Mouse (Mus musculus) limb, embryonic 13.5 days (tissue): ENCODE measurements around the gene Racgap1. TPM values are rescaled to one million over a fixed set of nuclear protein-coding genes. Genes with fewer than 3 reads are reported as not detected.

ENCODE experiments used
- ATAC-seq: fragments of 200-750 bp; cut with Nextera tagmentation; 2 replicates; pipeline ENCODE4 v1.8.0; 2017; ENCODE audit warnings: low read depth, moderate number of reproducible peaks, moderate TSS enrichment; ENCODE audit not compliant: low FRiP score
- H3K27ac ChIP-seq: fragments of 300-500 bp; sonication (generic); 2 replicates; pipeline ENCODE4 v1.5.1; 2015; ENCODE audit warnings: inconsistent platforms, mild to moderate bottlenecking, moderate library complexity
- H3K27me3 ChIP-seq: fragments of 300-500 bp; sonication (generic); 2 replicates; pipeline ENCODE4 v1.6.1; 2015; ENCODE audit warnings: mild to moderate bottlenecking, inconsistent platforms
- H3K36me3 ChIP-seq: fragments of 300-500 bp; sonication (generic); 2 replicates; pipeline ENCODE4 v1.6.1; 2015; ENCODE audit warnings: inconsistent platforms, mild to moderate bottlenecking, moderate library complexity
- H3K4me1 ChIP-seq: fragments of 300-500 bp; sonication (generic); 2 replicates; pipeline ENCODE4 v1.6.1; 2015; ENCODE audit warnings: inconsistent platforms
- H3K4me2 ChIP-seq: fragments of 300-500 bp; sonication (generic); replicated peaks from 2 replicates; pipeline ENCODE4 v1.6.1; 2015; ENCODE audit warnings: inconsistent platforms, mild to moderate bottlenecking, moderate library complexity
- H3K4me3 ChIP-seq: fragments of 300-500 bp; sonication (generic); 2 replicates; pipeline ENCODE4 v1.5.1; 2015; ENCODE audit warnings: moderate library complexity, mild to moderate bottlenecking, inconsistent platforms
- H3K9ac ChIP-seq: fragments of 300-500 bp; sonication (generic); 2 replicates; pipeline ENCODE4 v1.6.1; 2015; ENCODE audit warnings: mild to moderate bottlenecking, inconsistent platforms
- H3K9me3 ChIP-seq: fragments of 300-500 bp; sonication (generic); 2 replicates; pipeline ENCODE4 v1.6.1; 2016; ENCODE audit warnings: inconsistent platforms
- WGBS: fragments of 180-500 bp; shearing (Covaris S2); methylation state at CpG from one replicate; pipeline ENCODE4 v1.1.7; 2015; 5-methylcytosine and 5-hydroxymethylcytosine counted together
- polyA plus RNA-seq: library from polyadenylated mRNA; unstranded; fragments of >200 nt; fragmentation: Nextera tagmentation; extraction: Ambion mirVana; gene quantifications from 2 replicates; pipeline ENCODE4 v1.2.1, GENCODE M21; 2015

Racgap1 gene
- polyA plus RNA-seq, 1 experiment from 2014 or later = 121 TPM

DNA sequence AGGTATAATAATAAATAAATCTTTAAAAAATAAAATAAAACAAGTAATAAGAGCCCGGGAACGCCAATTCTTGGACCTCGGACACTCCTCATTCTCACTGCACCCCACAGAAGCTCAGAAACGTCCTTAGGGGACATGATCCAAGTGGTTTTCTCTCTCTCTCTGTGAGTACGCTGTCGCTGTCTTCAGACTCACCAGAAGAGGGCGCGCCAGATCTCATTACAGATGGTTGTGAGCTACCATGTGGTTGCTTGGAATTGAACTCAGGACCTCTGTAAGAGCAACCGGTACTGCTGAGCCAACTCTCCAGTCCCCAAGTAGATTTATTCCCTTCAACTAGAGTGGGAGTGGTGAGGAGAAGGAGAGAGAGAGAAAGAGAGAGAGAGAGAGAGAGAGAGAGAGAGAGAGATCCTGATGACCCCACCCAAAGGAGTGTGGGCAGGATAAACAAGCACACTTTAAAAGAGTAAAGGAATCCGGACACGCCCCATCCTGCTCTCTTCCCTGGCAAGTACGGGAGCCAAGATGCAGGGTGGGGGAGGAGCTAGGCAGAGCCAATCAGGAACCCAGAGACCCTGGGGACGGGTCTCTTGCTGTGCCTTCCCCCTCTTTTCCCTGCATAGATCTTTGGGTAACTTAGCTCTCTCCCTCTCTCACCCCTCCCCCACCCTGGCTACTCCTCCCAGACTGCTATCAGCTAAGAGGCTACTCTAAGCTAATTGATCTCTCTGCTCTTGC is 26.8 kb upstream of the Racgap1 start:
- Histone ChIP-seq H3K4me2 (no peak overlapping the region), H3K27ac (no peak overlapping the region), H3K27me3 (peaks cover 12% of the 10 kb centered on the region), H3K9ac (no peak overlapping the region), H3K36me3 (no peaks in the 10 kb centered on the region), H3K9me3 (no peaks in the 10 kb centered on the region), H3K4me3 (no peak overlapping the region), H3K4me1 (peaks cover 9% of the 10 kb centered on the region; the same call in 1 of the 2 replicates)
- WGBS = 10% methylated on average over 13 of the region's 13 CpGs
- ATAC-seq = no peak

- H3K9me3 ChIP-seq = no peaks in the 10 kb centered on the region
- no peak for ATAC-seq
- H3K9ac ChIP-seq = peak overlapping the region; percentile 31; the same call in 1 of the 2 replicates
- H3K27ac ChIP-seq = no peak overlapping the region
- no peak overlapping the region for H3K4me2 ChIP-seq
- WGBS = 42% methylated on average over 8 of the region's 8 CpGs
- no peak overlapping the region for H3K4me3 ChIP-seq
- H3K27me3 ChIP-seq = peaks cover 22% of the 10 kb centered on the region
- H3K36me3 ChIP-seq = no peaks in the 10 kb centered on the region
- peaks cover 9% of the 10 kb centered on the region; the same call in 1 of the 2 replicates for H3K4me1 ChIP-seq
These were observed 25.6 kb upstream of the Racgap1 start for GRCm38 (mm10) chr15:99677089-99677488.

DNA sequence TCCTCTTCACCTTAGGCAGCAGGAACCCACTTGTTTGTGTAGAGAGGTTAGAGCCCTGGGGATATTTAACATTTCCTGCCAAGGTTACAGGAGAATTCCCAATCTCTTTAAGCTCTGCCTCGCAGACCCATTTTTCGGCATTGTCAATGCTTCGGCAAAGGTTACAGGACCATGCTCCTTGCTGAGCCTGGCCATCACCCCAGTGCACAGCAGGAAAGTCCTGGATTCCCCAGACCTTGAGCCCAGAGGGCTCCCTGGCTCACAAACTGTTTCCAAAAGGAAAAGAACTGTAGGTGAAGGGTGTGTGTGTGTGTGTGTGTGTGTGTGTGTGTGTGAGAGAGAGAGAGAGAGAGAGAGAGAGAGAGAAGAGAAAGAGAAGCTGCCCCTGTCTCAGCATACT is 23.4 kb upstream of the Racgap1 start:
- no peak for ATAC-seq
- WGBS = 79% methylated on average over 3 of the region's 3 CpGs

DNA sequence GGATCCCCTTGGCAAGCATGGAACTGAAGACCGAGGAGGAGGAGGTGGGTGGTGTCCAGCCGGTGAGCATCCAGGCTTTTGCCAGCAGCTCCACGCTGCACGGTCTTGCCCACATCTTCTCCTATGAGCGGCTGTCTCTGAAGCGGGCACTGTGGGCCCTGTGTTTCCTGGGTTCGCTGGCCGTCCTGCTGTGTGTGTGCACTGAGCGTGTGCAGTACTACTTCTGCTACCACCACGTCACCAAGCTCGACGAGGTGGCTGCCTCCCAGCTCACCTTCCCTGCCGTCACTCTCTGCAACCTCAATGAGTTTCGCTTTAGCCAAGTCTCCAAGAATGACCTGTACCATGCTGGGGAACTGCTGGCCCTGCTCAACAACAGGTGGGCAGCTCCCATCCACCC is 20.3 kb upstream of the Racgap1 start:
- Histone ChIP-seq H3K4me2 (no peak overlapping the region), H3K9me3 (no peaks in the 10 kb centered on the region), H3K4me3 (no peak overlapping the region), H3K9ac (no peak overlapping the region), H3K4me1 (peaks cover 14% of the 10 kb centered on the region), H3K27me3 (peaks cover 71% of the 10 kb centered on the region), H3K27ac (no peak overlapping the region), H3K36me3 (no peaks in the 10 kb centered on the region)
- ATAC-seq = no peak
- WGBS = 74% methylated on average over 14 of the region's 14 CpGs

More for the DNA sequence above, 23.4 kb upstream of the Racgap1 start:
- no peaks in the 10 kb centered on the region for H3K9me3 ChIP-seq
- no peak overlapping the region for H3K4me2 ChIP-seq
- no peak overlapping the region for H3K27ac ChIP-seq
- peaks cover 45% of the 10 kb centered on the region for H3K27me3 ChIP-seq
- H3K36me3 ChIP-seq = no peaks in the 10 kb centered on the region
- no peak overlapping the region for H3K9ac ChIP-seq
- H3K4me1 ChIP-seq = peaks cover 21% of the 10 kb centered on the region
- no peak overlapping the region for H3K4me3 ChIP-seq

- H3K4me2 ChIP-seq = peak overlapping the region; percentile 97
- H3K9me3 ChIP-seq = no peaks in the 10 kb centered on the region
- H3K4me1 ChIP-seq = peaks cover 14% of the 10 kb centered on the region
- H3K36me3 ChIP-seq = no peaks in the 10 kb centered on the region
- ATAC-seq = peak; percentile 37; the same call in 1 of the 2 replicates
- H3K9ac ChIP-seq = peak overlapping the region; percentile 71
- peaks cover 78% of the 10 kb centered on the region for H3K27me3 ChIP-seq
- 10% methylated on average over 12 of the region's 17 CpGs for WGBS
- H3K27ac ChIP-seq = no peak overlapping the region
- H3K4me3 ChIP-seq = peak overlapping the region; percentile 62
These were observed 19.7 kb upstream of the Racgap1 start for GRCm38 (mm10) chr15:99670964-99671670.

- ATAC-seq = peak; percentile 84
- Histone ChIP-seq H3K9me3 (no peaks in the 10 kb centered on the region), H3K27me3 (peaks cover 86% of the 10 kb centered on the region), H3K4me3 (peak within 1 kb of the TSS; percentile 62), H3K9ac (peak within 1 kb of the TSS; percentile 71), H3K4me2 (peak within 1 kb of the TSS; percentile 97), H3K27ac (no peak within 1 kb of the TSS), H3K4me1 (peaks cover 14% of the 10 kb centered on the region), H3K36me3 (no peaks in the 10 kb centered on the region)
- WGBS = 2% methylated on average over 62 of the region's 74 CpGs
These were observed 18.8 kb upstream of the Racgap1 start, which contains the start of gene Asic1 for GRCm38 (mm10) chr15:99670154-99670821. TSS of gene Asic1 (plus strand) at chr15:99670368.

DNA sequence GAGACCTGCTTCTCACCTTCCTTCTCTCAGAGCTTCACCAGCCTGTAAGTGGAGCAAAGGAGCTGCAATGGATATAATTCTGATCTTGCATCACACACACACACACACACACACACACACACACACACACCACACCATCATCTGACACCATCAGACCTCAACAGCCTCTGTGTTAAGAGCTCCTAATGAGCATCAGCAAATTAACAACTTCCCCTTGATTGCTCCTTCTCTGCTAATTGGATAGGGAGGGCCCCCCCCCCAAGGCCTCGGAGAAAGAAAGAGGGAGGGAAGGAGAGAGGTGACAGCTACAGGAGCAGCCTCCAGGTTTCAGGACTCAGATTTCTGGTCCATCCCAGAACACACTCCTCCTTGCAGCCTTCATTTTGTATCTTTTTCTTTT is 17.9 kb upstream of the Racgap1 start:
- 0% methylated on average over 1 of the region's 1 CpGs for WGBS
- Histone ChIP-seq H3K4me2 (no peak overlapping the region), H3K27me3 (peaks cover 92% of the 10 kb centered on the region)

GRCm38 (mm10) chr15:99668881-99669280 is 17.4 kb upstream of the Racgap1 start:
- H3K9me3 ChIP-seq = no peaks in the 10 kb centered on the region
- peaks cover 94% of the 10 kb centered on the region for H3K27me3 ChIP-seq
- H3K9ac ChIP-seq = no peak overlapping the region
- WGBS = 1% methylated on average over 12 of the region's 12 CpGs
- H3K4me2 ChIP-seq = 0 out of 2 replicates have a peak overlapping the region, but pooled peaks have one; percentile 4
- no peak overlapping the region for H3K27ac ChIP-seq
- ATAC-seq = no peak
- peaks cover 29% of the 10 kb centered on the region for H3K4me1 ChIP-seq
- no peak overlapping the region for H3K4me3 ChIP-seq
- H3K36me3 ChIP-seq = no peaks in the 10 kb centered on the region

More for the DNA sequence above, 17.9 kb upstream of the Racgap1 start:
- Histone ChIP-seq H3K4me1 (peaks cover 23% of the 10 kb centered on the region), H3K9me3 (no peaks in the 10 kb centered on the region), H3K27ac (no peak overlapping the region), H3K9ac (no peak overlapping the region), H3K4me3 (no peak overlapping the region), H3K36me3 (no peaks in the 10 kb centered on the region)
- ATAC-seq = no peak

DNA sequence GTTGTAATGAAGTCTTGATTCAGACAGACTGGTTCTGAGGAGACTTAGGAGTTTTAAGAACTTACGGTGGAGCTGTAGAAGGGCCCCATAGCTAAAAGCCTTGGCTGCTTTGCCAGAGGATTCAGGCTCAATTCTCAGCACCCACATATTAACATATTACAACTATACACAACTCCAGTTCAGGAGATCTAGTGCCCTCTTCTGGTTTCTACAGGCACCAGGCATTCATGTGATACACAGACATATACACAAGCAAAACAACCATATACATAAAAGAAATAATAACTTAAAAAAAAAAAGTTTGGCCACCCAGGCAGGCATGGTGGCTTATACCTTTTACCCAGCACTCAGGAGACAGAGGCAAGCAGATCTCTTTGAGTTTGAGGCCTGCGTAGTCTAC is 16.1 kb upstream of the Racgap1 start:
- no peak for ATAC-seq
- no peaks in the 10 kb centered on the region for H3K36me3 ChIP-seq
- no peak overlapping the region for H3K9ac ChIP-seq
- no peak overlapping the region for H3K4me2 ChIP-seq
- WGBS = 92% methylated on average over 2 of the region's 2 CpGs
- H3K9me3 ChIP-seq = no peaks in the 10 kb centered on the region
- H3K4me1 ChIP-seq = peaks cover 31% of the 10 kb centered on the region
- H3K4me3 ChIP-seq = no peak overlapping the region
- H3K27ac ChIP-seq = no peak overlapping the region
- H3K27me3 ChIP-seq = peaks cover 87% of the 10 kb centered on the region

DNA sequence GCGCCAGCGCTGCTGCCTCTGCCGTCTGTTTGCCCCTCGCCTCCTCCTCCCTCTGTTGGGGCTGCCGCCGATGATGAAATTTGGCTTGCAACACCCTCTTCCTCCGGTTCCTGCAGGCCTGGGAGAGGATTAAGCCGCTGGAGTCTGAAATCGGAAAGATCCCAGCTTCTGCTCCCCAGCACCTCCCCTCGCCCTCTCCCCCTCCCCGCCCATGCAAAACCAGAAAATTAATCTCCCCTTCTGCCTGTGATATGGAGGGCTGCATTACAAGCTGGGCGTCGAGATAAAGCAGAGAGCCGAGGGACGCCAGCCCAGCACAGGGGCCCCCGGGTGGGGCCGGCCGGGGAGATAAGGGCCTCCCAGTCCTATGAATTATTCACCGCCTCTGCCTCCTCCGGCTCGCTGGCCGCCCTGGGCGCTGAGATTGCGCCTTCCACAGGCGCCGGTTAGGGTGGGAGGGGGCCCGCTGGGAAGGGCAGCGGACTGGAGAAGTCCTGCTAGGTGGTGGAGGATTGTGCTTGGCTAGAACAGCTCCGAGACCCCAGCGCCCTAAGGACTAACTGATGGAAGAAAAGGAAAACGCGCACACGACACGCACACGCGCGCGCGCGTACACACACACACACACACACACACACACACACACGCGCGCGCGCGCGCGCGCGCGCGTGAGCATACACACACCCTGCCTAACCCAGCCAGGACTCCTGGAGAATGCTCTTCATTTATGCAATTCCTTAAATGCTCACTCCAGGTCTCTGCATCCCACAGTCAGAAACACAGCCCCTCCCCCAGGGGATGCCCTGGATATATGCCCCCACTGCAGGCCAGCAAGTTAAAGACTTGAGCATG is 13.4 kb upstream of the Racgap1 start:
- H3K36me3 ChIP-seq = no peaks in the 10 kb centered on the region
- H3K9ac ChIP-seq = peak overlapping the region; percentile 64
- H3K27me3 ChIP-seq = peaks cover 61% of the 10 kb centered on the region
- ATAC-seq = peak; percentile 49; the same call in 1 of the 2 replicates
- no peaks in the 10 kb centered on the region for H3K9me3 ChIP-seq
- peaks cover 21% of the 10 kb centered on the region for H3K4me1 ChIP-seq
- H3K4me3 ChIP-seq = peak overlapping the region; percentile 50
- peak overlapping the region; percentile 91 for H3K4me2 ChIP-seq
- 0% methylated on average over 30 of the region's 52 CpGs for WGBS
- H3K27ac ChIP-seq = no peak overlapping the region

- peaks cover 20% of the 10 kb centered on the region for H3K4me1 ChIP-seq
- peak overlapping the region; percentile 64 for H3K9ac ChIP-seq
- peaks cover 53% of the 10 kb centered on the region for H3K27me3 ChIP-seq
- H3K36me3 ChIP-seq = no peaks in the 10 kb centered on the region
- H3K9me3 ChIP-seq = no peaks in the 10 kb centered on the region
- peak overlapping the region; percentile 50 for H3K4me3 ChIP-seq
- H3K4me2 ChIP-seq = peak overlapping the region; percentile 91
- 2% methylated on average over 17 of the region's 17 CpGs for whole genome bisulfite sequencing
- no peak overlapping the region for H3K27ac ChIP-seq
- ATAC-seq = no peak
These were observed 12.6 kb upstream of the Racgap1 start for GRCm38 (mm10) chr15:99663964-99664599.
